Mouse (Mus musculus) right cerebral cortex, postnatal 25 days (tissue): ENCODE measurements at regions not wholly inside any gene's neighbourhood (a gene's known extent, or its start where the extent isn't known, plus 50 kb on each side); places are given as distances from the start of the nearest gene placed in this dataset.

ENCODE experiments used
- DNase-seq: peaks from one replicate; pipeline ENCODE4 v3.0.0; 2022

GRCm38 (mm10) chr9:79455226-79455625 is 263.4 kb downstream of the Col12a1 start:
- no peak for DNase-seq

DNA sequence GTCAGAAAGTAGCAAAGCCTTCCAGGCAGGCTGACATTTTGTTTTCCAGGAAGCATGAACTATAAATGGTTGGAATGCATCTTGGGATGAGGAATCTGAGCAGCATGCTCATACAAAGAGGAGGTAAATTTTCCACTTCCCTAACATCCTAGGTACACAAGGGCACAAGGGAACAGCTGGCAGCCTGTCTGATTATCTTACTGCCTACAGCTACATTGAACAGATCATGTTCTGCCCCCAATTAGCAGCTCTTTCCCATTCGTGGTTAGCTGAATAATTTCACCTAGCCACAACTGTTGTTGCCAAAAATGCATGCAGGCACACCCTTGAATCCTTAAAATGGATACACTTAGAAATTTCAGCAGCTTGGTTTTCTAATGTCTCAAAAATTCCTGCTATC is 239.5 kb downstream of the Col12a1 start:
- no peak for DNase-seq

GRCm38 (mm10) chr9:79500253-79500652 is 218.4 kb downstream of the Col12a1 start:
- no peak for DNase-seq

- no peak for DNase-seq
Observed at GRCm38 (mm10) chr9:79502034-79502433, 216.6 kb downstream of the Col12a1 start.

DNA sequence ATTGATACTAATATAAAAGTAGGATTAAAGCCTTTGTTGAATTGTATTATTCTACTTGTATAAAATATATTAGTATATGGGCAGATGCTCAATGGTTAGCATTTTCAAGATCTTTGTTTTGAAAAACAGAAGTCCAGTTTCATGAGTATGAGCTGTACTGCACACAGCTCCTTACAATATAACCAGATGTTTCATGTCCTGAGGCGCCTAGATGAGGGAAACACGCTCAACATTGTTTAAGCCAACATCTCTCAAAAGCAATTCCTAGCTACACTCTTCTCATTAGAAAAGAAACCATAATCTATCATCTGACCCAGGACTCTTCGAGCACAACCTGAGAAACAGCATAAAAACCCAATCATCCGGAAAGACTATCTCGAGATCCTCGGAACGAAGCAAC is 202.2 kb downstream of the Col12a1 start:
- DNase-seq = no peak

GRCm38 (mm10) chr9:79517461-79517860 is 201.2 kb downstream of the Col12a1 start:
- no peak for DNase-seq

DNA sequence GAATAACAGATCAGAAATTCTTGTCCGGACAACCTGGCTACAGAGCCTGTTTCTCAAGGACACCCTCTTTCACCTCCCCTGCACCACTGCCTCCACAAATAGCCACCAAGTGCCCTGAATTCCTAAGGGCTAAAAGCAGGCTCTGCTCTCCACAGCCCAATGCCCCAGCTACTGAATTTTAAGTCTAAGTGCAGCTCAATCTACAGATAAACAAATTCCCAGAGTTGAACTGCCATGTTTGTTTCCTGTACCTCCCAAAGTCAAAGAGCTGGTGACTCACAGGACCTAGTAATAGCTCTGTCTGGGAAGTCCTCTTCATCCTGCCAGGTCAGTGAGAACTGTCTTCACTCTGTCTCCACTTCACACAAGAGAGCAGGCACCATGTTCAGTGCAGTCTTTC is 200.0 kb downstream of the Col12a1 start:
- no peak for DNase-seq

DNA sequence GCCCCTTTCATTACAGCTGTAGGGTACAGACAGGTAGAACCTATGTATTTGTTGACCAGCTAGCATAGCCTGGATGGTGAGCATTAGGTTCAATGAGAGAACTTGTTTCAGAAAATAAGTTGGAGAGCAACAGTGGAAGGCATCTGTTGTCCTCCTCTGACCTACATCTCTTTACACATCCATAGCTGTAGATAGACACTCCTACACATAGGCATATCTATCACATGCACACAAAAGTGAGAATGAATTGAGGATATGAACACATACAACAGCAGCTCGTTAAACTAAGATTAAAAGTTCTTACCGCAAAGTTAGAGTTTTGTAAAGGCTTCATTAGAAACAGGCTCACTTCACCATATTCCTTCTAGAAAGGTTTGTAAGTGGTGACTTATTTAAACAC is 198.1 kb downstream of the Col12a1 start:
- no peak for DNase-seq

DNA sequence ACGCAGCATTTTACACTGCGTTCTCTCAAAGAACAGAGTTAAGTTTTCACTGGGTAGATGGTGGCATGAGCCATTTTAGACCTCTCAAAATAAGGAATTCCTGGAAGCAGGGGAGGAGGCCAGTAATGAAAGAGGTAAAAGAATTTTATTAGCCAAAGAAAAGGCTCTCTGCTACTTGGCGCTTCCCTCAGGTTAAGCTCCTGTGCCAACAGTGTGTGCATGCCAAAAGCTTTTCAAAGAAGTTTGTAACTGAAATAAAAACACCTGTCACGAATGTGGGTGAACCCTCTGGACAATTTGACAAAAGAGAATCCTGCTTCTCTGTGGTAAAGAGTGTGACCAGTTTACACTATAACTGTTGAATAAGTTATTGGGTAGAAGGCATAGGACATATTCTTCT is 195.6 kb downstream of the Col12a1 start:
- DNase-seq = no peak

DNA sequence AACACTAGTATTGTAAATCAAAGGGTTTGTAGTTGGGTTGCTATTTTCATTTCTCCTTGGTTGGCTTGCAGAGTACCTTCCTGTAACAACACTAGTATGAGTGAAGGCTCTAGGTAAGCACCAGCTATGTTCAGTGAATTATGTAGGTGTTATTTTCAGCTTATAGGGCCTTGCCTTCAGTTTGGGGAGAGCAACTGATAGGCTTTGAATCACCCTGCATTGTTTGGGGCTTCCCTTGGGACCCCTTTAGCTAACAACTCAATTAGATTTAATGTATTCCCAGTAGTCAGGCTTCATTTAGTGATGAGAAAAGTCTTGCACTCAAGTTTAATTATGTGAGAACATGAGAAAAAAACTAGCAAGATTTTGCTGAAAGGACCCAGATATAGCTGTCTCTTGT is 193.6 kb downstream of the Col12a1 start:
- DNase-seq = no peak

- DNase-seq = no peak
Observed at GRCm38 (mm10) chr9:79526390-79526789, 192.2 kb downstream of the Col12a1 start.

DNA sequence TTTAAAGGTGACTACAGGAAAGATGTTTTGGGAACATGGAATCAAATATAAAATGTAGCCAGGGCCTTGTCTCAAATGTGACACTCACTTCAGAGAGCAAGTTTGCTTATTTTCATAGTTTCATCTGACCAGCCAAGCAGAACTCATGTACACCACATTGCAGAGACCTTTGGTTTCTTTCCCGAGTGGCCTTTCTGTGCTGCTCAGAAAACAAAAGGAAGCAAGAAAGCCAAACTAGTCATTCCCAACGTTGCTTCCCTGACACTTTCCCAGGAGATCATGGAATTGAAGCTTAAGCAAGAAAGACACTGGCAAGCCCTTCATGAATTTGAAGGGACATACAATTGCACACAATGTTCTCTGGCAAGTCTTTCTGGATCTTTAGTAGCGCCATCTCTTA is 191.3 kb downstream of the Col12a1 start:
- DNase-seq = no peak
